Mouse (Mus musculus) C2C12 (cell line): ENCODE measurements around the gene Med15. TPM values are rescaled to one million over a fixed set of nuclear protein-coding genes. Genes with fewer than 3 reads are reported as not detected.

ENCODE experiments used
- H3K27me3 ChIP-seq: one replicate; pipeline ENCODE4 v1.6.1; 2011; ENCODE audit not compliant: control insufficient read depth, insufficient read depth, insufficient read length
- H3K36me3 ChIP-seq: one replicate; pipeline ENCODE4 v1.6.1; 2011; ENCODE audit not compliant: control insufficient read depth, insufficient read depth
- H3K4me3 ChIP-seq: one replicate; pipeline ENCODE4 v1.5.1; 2011; ENCODE audit warnings: mild to moderate bottlenecking, control low read depth; ENCODE audit not compliant: poor library complexity, insufficient read depth, severe bottlenecking
- H3K79me2 ChIP-seq: one replicate; pipeline ENCODE4 v1.6.1; 2011; ENCODE audit not compliant: control insufficient read depth, insufficient read depth
- H3K79me3 ChIP-seq: one replicate; pipeline ENCODE4 v1.6.1; 2011; ENCODE audit warnings: low read depth, control low read depth
- H3ac ChIP-seq: one replicate; pipeline ENCODE3; 2011; ENCODE audit warnings: low read depth; ENCODE audit not compliant: control insufficient read depth, insufficient read length
- CEBPB ChIP-seq: IDR thresholded peaks from one replicate; pipeline ENCODE4 v1.6.1; 2011; ENCODE audit warnings: low read depth, mild to moderate bottlenecking, control low read depth, moderate library complexity
- CTCF ChIP-seq: IDR thresholded peaks from one replicate; pipeline ENCODE4 v1.5.1; 2011; ENCODE audit not compliant: control insufficient read depth, insufficient read depth, insufficient read length
- FOSL1 ChIP-seq: IDR thresholded peaks from one replicate; pipeline ENCODE4 v1.8.0; 2011; ENCODE audit warnings: mild to moderate bottlenecking, low read length; ENCODE audit not compliant: poor library complexity, insufficient read depth, severe bottlenecking
- MAX ChIP-seq: IDR thresholded peaks from one replicate; pipeline ENCODE4 v1.6.1; 2011; ENCODE audit warnings: mild to moderate bottlenecking, control low read depth
- MYOD1 ChIP-seq: IDR thresholded peaks from one replicate; pipeline ENCODE4 v1.6.1; 2011; ENCODE audit warnings: low read depth; ENCODE audit not compliant: control insufficient read depth, insufficient read length
- MYOG ChIP-seq: IDR thresholded peaks from one replicate; pipeline ENCODE4 v1.6.1; 2011; ENCODE audit not compliant: control insufficient read depth, insufficient read length; ENCODE audit errors: extremely low read depth
- USF1 ChIP-seq: IDR thresholded peaks from one replicate; pipeline ENCODE4 v1.6.1; 2011; ENCODE audit warnings: low read depth, mild to moderate bottlenecking, control low read depth, moderate library complexity
- polyA plus RNA-seq: library from polyadenylated mRNA; unstranded; fragments of >200 nt; fragmentation: generic; extraction: Trizol; gene quantifications from one replicate; pipeline ENCODE4 v1.2.1, GENCODE M21; 2012; ENCODE audit warnings: missing spikeins

The Med15 gene
- polyA plus RNA-seq, 1 experiment = 45.9 TPM

DNA sequence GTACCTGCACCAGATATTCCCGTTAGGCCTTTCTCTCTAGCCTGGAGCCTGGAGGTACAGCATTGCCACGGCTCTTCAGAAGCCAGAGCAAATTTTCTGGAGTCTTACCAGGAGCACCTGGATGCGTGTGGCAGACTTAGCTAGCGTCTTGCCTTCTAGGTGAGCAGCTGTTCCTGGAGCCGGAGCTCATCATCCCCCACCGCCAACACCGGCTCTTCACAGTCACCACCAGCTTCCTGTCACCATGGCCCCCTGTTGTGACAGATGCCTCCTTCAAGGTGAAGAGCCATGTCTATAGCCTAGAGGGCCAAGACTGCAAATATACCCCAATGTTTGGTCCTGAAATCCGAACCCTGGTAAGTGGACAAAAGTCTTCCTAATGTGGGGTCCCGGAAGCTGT lies 92.0 kb downstream of the Med15 start:
- no peak overlapping the region for H3ac ChIP-seq
- H3K4me3 ChIP-seq = no peak overlapping the region
- peaks cover 75% of the 10 kb centered on the region for H3K36me3 ChIP-seq
- TF ChIP-seq MAX = no peak
- H3K79me2 ChIP-seq = no peaks in the 10 kb centered on the region
- no peaks in the 10 kb centered on the region for H3K27me3 ChIP-seq
- H3K79me3 ChIP-seq = no peaks in the 10 kb centered on the region

GRCm38 (mm10) chr16:17639951-17640350 lies 92.7 kb downstream of the Med15 start:
- Histone ChIP-seq H3ac (no peak overlapping the region), H3K79me3 (no peaks in the 10 kb centered on the region), H3K27me3 (no peaks in the 10 kb centered on the region), H3K36me3 (peaks cover 74% of the 10 kb centered on the region), H3K79me2 (no peaks in the 10 kb centered on the region), H3K4me3 (no peak overlapping the region)
- TF ChIP-seq MAX = no peak
- no peak for TF ChIP-seq USF1
- TF ChIP-seq MYOD1 = no peak
- no peak for TF ChIP-seq CTCF
- TF ChIP-seq MYOG = no peak
- TF ChIP-seq CEBPB = no peak

GRCm38 (mm10) chr16:17639081-17639480 lies 93.6 kb downstream of the Med15 start:
- Histone ChIP-seq H3ac (no peak overlapping the region), H3K36me3 (peaks cover 70% of the 10 kb centered on the region), H3K79me3 (no peaks in the 10 kb centered on the region), H3K79me2 (no peaks in the 10 kb centered on the region), H3K27me3 (no peaks in the 10 kb centered on the region), H3K4me3 (no peak overlapping the region)
- TF ChIP-seq FOSL1 (no peak), MYOG (no peak), CEBPB (no peak), USF1 (no peak), CTCF (no peak), MAX (no peak), MYOD1 (no peak)

GRCm38 (mm10) chr16:17638036-17638628 lies 94.6 kb downstream of the Med15 start:
- Histone ChIP-seq H3K4me3 (no peak overlapping the region), H3ac (no peak overlapping the region), H3K27me3 (no peaks in the 10 kb centered on the region), H3K79me2 (no peaks in the 10 kb centered on the region), H3K36me3 (peaks cover 67% of the 10 kb centered on the region), H3K79me3 (no peaks in the 10 kb centered on the region)
- TF ChIP-seq MYOG = no peak
- TF ChIP-seq FOSL1 = no peak
- TF ChIP-seq CEBPB = no peak

DNA sequence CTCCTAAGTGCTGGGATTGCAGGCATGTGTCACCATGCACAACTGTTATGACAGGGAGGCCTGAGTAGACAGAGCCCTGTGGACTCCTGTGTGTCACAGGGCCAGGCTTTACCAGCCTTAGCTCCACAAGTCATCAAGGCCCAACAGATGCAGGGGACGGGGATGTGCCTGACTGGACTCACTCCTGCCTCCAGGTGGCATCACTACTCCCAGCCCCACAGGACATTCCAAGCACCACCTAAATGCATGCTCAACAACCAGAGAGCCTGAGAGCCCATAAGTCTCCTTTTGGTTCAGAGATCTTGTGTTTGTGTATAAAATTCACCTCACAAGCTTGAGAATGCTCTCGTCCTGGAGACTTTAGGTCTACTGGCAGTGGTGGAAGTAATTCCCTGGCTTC lies 95.1 kb downstream of the Med15 start:
- Histone ChIP-seq H3K79me2 (no peaks in the 10 kb centered on the region), H3K36me3 (peaks cover 67% of the 10 kb centered on the region), H3K27me3 (no peaks in the 10 kb centered on the region), H3K79me3 (no peaks in the 10 kb centered on the region), H3K4me3 (no peak overlapping the region), H3ac (no peak overlapping the region)
- TF ChIP-seq CTCF = peak; percentile 29
- no peak for TF ChIP-seq USF1

GRCm38 (mm10) chr16:17636904-17637303 lies 95.8 kb downstream of the Med15 start:
- Histone ChIP-seq H3K79me2 (no peaks in the 10 kb centered on the region), H3K4me3 (no peak overlapping the region), H3K36me3 (peaks cover 67% of the 10 kb centered on the region), H3ac (no peak overlapping the region), H3K27me3 (no peaks in the 10 kb centered on the region), H3K79me3 (no peaks in the 10 kb centered on the region)
- TF ChIP-seq USF1 = no peak
- no peak for TF ChIP-seq CTCF
- no peak for TF ChIP-seq MYOG
- no peak for TF ChIP-seq MAX
- TF ChIP-seq CEBPB = no peak
- no peak for TF ChIP-seq FOSL1
- TF ChIP-seq MYOD1 = no peak
